Mouse (Mus musculus): ENCODE measurements at regions not wholly inside any gene's neighbourhood (a gene's known extent, or its start where the extent isn't known, plus 50 kb on each side); places are given as distances from the start of the nearest gene placed in this dataset.

DNA sequence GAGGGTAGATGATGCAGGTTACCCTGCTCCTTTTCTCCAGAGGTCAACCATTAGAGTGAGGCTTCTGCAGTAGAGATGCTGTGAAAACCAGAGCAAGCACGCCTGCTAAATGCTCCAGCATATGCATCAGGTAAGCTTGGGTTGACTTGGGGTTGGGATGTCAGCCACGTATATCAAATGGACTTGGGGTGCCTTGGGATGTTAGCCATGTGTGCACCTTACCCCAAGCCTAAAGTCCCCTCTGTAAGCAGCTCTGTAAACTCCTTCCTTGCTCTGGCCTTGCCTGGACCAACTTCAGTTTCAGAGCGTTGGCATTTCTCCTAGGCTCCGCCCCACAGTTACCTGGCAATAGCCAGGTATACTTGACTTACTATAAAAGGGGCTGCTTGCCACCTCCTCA is 155.3 kb upstream of the Tmtc1 start:
- H3K27ac ChIP-seq: no peak overlapping the region
- H3K4me1 ChIP-seq: peaks cover 10% of the 10 kb centered on the region
- WGBS: 74% methylated on average over 4 of the region's 4 CpGs
- no peak for ATAC-seq (ENCODE audit: insufficient number of reproducible peaks, insufficient read depth, low FRiP score, low TSS enrichment, low read depth)
- H3K36me3 ChIP-seq: no peaks in the 10 kb centered on the region
- no peaks in the 10 kb centered on the region for H3K27me3 ChIP-seq
- H3K4me2 ChIP-seq: no peak overlapping the region
- H3K9ac ChIP-seq: no peak overlapping the region
- no peak overlapping the region for H3K4me3 ChIP-seq
- H3K9me3 ChIP-seq: no peaks in the 10 kb centered on the region

DNA sequence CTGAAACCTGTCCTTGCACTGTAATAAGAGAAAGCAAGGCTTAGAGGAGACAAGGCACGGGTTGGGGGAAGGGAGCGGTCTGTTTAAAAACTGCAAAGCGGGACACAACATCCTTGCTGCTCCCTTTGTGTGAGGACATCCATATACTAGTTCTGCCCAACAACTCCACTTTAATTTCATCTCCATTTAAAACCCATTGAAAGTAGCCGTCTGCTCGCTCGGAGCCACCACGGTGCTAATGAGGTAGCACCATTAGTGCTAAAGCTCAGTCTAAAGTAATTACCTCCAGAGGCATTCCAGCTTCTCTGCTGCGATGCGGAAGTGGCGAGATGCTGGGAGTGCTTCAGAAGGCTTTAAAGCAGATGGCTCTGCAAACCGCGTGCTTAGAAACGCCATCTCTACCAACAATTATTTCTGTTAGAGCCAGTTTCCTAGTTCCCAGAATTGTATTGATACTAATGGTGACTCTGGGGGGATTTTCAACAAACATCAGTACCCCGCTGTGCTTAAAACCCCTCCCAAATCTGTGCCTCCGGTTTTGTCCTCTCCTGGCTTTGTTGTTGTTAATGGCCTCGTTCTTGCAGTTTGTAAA is 154.7 kb upstream of the Tmtc1 start:
- Histone ChIP-seq H3K9ac (peak overlapping the region; percentile 55), H3K36me3 (no peaks in the 10 kb centered on the region), H3K4me1 (peaks cover 10% of the 10 kb centered on the region), H3K4me3 (peak overlapping the region; percentile 25), H3K27ac (no peak overlapping the region), H3K4me2 (peak overlapping the region; percentile 59), H3K9me3 (no peaks in the 10 kb centered on the region), H3K27me3 (no peaks in the 10 kb centered on the region)
- 3% methylated on average over 16 of the region's 16 CpGs for WGBS
- ATAC-seq (ENCODE audit: insufficient number of reproducible peaks, insufficient read depth, low FRiP score, low TSS enrichment, low read depth): no peak

DNA sequence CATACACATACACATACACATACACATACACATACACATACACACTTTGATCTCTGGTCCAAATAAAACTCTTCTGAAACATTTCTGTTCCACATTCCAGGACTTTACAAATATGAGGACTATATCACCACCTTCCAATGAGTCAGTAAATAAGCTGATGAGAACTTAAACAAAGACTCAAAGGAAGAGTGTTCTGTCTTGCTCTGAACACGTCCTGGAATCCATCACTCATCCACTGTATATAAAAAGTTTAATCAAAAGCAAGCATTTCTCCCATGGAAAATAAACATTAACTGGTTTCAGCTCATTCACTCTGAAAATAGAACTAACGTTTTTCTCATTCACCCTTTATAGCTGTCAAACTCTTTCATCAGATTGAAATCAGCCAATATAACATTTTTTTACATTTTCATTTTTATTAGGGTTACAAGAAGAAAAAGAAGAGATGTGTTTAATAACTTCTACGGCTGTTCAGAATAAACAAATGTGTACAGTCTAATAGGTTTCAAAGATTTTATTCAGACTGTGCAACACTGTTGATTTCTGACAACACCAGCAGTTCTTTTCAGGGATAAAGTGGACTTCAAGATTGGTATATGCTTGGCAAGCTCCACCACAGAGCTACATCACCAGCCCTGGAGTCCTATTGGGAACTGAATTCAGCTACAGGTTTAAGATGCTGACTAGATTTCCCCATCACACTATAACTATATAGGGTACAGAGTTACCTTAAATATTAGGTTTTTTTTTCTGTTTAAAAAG is 151.0 kb upstream of the Tmtc1 start:
- Histone ChIP-seq H3K4me2 (no peak overlapping the region), H3K36me3 (no peaks in the 10 kb centered on the region), H3K4me3 (no peak overlapping the region), H3K4me1 (peaks cover 10% of the 10 kb centered on the region), H3K27me3 (no peaks in the 10 kb centered on the region), H3K9ac (no peak overlapping the region), H3K9me3 (no peaks in the 10 kb centered on the region), H3K27ac (no peak overlapping the region)
- ATAC-seq (ENCODE audit: insufficient number of reproducible peaks, insufficient read depth, low FRiP score, low TSS enrichment, low read depth): no peak
- 52% methylated on average over 3 of the region's 3 CpGs for WGBS

DNA sequence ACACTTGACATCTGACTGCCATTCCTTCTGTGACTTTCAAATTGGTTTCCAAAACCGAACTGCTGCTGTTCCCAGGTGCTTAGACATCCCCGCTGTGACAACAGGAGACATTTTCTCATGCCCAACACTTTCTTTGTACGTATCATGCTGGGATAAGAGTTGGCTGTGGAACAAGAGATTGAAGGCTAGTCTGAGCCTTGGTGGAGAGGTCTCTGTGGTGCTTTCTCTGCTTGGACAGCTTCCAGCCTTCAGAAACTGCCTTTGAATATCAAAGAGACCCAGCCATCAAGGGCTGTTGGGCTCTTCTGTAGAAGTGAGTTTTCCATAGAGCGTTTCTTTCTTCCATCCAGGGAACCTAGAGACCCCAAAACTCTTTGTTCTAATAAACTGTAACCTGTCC is 144.8 kb upstream of the Tmtc1 start:
- WGBS: 85% methylated on average over 4 of the region's 4 CpGs
- no peaks in the 10 kb centered on the region for H3K4me1 ChIP-seq

DNA sequence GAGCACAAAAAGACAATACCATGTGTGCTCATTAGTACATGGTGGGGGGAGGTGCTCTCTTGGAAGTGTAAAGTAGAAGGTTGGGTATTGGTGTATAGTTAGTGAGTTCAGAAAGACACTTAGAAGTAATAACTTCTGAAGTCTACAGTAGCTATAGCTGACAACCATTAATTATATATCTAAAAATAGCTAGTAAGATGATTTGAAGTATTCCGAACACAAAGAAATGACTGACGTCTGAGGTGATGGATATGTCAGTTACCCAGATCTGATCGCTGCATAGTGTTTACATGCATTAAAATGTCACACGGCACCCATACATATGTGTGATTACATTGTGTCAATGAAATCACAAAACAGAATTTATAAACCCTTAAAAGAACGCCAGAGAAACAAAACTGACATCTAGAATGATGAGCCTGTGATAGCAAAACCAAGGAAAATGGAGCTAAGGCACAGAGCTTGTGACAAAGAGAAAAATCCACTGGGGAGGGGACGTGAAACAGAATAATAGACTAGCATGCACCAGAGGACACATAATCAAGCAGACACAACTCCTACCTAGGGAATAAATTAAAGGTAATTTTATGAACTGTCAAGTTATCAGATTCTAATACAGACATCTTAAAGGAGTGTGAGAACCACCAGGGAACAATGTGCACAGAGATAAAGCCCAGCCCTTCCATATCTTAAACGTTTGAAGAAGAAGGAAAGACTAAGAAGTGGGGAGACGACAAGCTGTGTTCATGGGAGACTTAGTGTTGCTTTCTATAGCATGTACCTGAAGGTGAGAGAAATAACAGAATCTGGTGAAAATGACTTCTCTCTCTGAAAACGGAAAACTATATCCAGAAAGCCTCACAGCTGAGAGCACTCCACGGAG is 142.5 kb upstream of the Tmtc1 start:
- Histone ChIP-seq H3K4me1 (no peaks in the 10 kb centered on the region), H3K4me2 (no peak overlapping the region), H3K36me3 (no peaks in the 10 kb centered on the region), H3K27me3 (no peaks in the 10 kb centered on the region), H3K4me3 (no peak overlapping the region), H3K27ac (no peak overlapping the region), H3K9me3 (no peaks in the 10 kb centered on the region), H3K9ac (no peak overlapping the region)
- WGBS: 74% methylated on average over 10 of the region's 10 CpGs
- ATAC-seq (ENCODE audit: insufficient number of reproducible peaks, insufficient read depth, low FRiP score, low TSS enrichment, low read depth): no peak

More for the DNA sequence above, 144.8 kb upstream of the Tmtc1 start:
- Histone ChIP-seq H3K27ac (no peak overlapping the region), H3K4me3 (no peak overlapping the region), H3K9ac (no peak overlapping the region), H3K27me3 (no peaks in the 10 kb centered on the region), H3K9me3 (no peaks in the 10 kb centered on the region), H3K36me3 (no peaks in the 10 kb centered on the region), H3K4me2 (no peak overlapping the region)
- ATAC-seq (ENCODE audit: insufficient number of reproducible peaks, insufficient read depth, low FRiP score, low TSS enrichment, low read depth): no peak

DNA sequence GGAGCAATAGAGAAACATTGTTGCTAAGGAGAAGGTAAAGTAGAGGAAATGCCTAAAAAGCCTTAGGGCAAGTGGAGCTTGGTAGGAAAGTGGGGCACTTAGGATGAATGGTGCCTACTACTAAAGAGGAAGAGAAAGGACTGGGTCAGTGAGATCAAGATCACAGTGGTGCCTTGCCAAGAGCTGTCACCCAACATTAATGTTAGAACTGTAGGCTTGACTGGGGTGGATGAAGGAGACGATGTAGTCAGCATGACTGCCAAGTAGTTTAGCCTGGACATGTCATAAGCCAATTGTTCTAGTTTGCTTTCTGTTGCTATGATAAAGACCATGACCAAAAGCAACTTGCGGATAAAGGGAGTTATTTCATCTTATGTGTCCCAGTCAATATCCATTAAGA is 139.9 kb upstream of the Tmtc1 start:
- ATAC-seq (ENCODE audit: insufficient number of reproducible peaks, insufficient read depth, low FRiP score, low TSS enrichment, low read depth): no peak

DNA sequence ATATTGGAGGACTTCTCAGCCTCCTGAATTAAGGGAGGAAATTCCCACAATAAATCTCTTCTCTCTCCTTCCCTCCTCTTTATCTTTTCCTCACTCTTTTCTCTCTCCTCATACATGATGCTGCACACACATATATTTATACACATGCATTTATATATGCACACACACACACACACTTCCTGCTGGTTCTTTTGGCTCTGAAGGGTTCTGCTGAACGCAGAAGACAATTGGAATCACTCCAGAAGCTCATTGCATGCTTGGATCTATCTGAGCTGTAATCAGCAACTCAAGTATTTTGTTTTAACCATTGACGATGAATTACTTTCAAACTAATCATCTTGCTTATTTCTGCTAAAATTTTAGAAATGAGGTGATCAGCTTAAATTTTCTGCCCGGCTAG is 134.1 kb upstream of the Tmtc1 start:
- WGBS: 59% methylated on average over 3 of the region's 3 CpGs
- Histone ChIP-seq H3K27ac (no peak overlapping the region), H3K9me3 (no peaks in the 10 kb centered on the region), H3K4me3 (no peak overlapping the region), H3K4me1 (0 out of 2 replicates have a peak, but pooled peaks cover 2% of the 10 kb centered on the region), H3K36me3 (no peaks in the 10 kb centered on the region), H3K27me3 (no peaks in the 10 kb centered on the region), H3K9ac (no peak overlapping the region), H3K4me2 (no peak overlapping the region)
- no peak for ATAC-seq (ENCODE audit: insufficient number of reproducible peaks, insufficient read depth, low FRiP score, low TSS enrichment, low read depth)

More for the DNA sequence above, 139.9 kb upstream of the Tmtc1 start:
- H3K4me1 ChIP-seq: no peaks in the 10 kb centered on the region
- H3K4me3 ChIP-seq: no peak overlapping the region
- 70% methylated on average over 2 of the region's 2 CpGs for WGBS
- H3K27ac ChIP-seq: no peak overlapping the region
- no peaks in the 10 kb centered on the region for H3K36me3 ChIP-seq
- H3K9ac ChIP-seq: no peak overlapping the region
- H3K9me3 ChIP-seq: no peaks in the 10 kb centered on the region
- H3K4me2 ChIP-seq: no peak overlapping the region
- no peaks in the 10 kb centered on the region for H3K27me3 ChIP-seq

DNA sequence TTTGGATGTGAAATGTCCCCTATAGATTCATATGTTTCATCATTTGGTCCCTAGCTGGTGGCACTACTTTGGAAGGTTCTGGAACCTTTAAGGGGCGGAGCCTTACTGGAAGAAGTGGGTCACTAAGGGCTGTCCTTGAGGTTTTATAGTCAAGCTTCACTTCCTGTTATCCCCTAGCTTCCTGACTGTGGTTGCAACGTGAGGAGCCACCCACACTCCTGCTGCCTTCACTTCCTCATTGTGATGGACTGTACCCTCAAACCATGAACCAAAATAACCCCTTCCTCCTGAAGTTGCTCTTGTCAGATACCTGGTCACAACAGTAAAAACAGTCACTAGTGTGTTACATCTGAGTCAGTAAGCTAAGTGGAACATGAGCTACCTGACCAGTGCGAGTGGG is 133.5 kb upstream of the Tmtc1 start:
- 76% methylated on average over 3 of the region's 3 CpGs for WGBS
- Histone ChIP-seq H3K4me3 (no peak overlapping the region), H3K27me3 (no peaks in the 10 kb centered on the region), H3K4me2 (no peak overlapping the region), H3K4me1 (0 out of 2 replicates have a peak, but pooled peaks cover 2% of the 10 kb centered on the region), H3K9ac (no peak overlapping the region), H3K27ac (no peak overlapping the region), H3K36me3 (no peaks in the 10 kb centered on the region), H3K9me3 (no peaks in the 10 kb centered on the region)
- ATAC-seq (ENCODE audit: insufficient number of reproducible peaks, insufficient read depth, low FRiP score, low TSS enrichment, low read depth): no peak

DNA sequence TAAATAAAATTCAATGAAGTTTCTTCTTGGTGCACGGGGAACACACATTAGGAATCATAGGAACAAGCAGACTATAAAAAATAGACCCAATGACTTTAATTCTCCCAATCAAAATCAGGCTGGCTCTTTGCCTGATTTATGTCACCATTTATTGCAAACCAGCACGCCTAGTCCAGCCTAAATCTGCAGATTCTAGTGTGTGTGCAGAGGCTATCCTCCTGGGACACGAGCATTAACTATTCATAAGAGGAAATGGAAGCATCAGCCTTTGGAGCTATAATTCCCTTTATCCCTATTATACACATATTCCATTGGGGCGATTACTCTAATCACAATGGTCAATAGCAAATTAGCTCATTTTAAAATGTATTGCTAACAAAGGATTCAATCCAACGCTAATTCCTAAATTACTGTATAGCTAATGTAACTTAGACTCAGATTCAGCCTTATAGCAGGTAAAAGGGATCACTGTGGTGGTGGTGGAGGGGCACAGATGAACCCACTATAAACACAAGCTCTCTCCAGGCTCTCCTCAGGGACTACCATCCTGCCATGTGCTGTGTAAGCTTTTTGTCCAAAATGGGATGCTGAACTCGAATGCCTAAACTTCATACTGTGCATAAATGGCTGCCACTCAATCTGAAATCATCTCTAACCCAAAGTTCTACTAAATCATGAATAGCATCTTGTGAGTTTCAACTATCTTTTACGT is 130.7 kb upstream of the Tmtc1 start:
- Histone ChIP-seq H3K9me3 (no peaks in the 10 kb centered on the region), H3K4me1 (0 out of 2 replicates have a peak, but pooled peaks cover 2% of the 10 kb centered on the region), H3K9ac (no peak overlapping the region), H3K27me3 (no peaks in the 10 kb centered on the region), H3K36me3 (no peaks in the 10 kb centered on the region), H3K4me2 (no peak overlapping the region), H3K27ac (no peak overlapping the region), H3K4me3 (no peak overlapping the region)
- 82% methylated on average over 7 of the region's 7 CpGs for WGBS
- no peak for ATAC-seq (ENCODE audit: insufficient number of reproducible peaks, insufficient read depth, low FRiP score, low TSS enrichment, low read depth)

DNA sequence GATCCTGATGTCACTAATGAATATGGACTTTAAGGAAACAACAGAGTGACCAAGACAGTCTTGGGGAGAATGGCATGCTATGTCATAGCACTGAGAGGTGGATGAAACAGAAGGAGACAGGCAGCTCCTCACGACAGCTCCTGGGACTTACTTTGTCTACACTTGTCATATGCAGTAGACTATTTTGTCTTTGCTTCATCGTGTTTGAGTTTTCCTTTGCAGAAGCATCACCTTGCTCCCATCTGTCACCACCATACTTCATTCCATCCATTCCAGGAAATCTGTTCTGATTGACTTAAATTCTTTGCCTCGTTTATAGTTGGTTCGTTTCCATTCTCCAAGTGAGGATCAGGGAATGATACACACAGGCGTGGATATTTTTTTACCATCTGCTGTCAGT is 128.0 kb upstream of the Tmtc1 start:
- Histone ChIP-seq H3K36me3 (no peaks in the 10 kb centered on the region), H3K4me1 (no peaks in the 10 kb centered on the region), H3K27me3 (no peaks in the 10 kb centered on the region), H3K4me3 (no peak overlapping the region), H3K4me2 (no peak overlapping the region), H3K27ac (no peak overlapping the region), H3K9ac (no peak overlapping the region), H3K9me3 (no peaks in the 10 kb centered on the region)
- ATAC-seq (ENCODE audit: insufficient number of reproducible peaks, insufficient read depth, low FRiP score, low TSS enrichment, low read depth): no peak
- 82% methylated on average over 5 of the region's 5 CpGs for WGBS

DNA sequence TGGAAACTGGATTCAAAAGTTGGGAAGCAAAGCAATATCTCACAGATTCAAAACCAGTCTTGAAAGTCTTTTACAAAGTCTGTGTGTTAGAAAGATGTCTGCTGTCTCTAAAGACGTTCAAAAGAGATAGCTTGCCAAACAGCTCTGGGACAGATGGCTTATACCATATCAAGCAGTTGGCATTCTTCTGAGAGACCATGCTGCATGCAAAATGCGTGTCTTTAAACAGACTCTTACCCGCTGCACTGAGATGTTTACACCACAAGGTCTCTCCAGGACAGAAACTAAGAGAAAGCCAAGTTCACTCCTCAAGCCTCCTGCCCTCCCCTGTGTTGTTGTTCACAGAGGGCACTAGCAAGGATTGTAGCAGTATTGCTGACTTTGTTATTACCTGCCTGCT is 127.5 kb upstream of the Tmtc1 start:
- Histone ChIP-seq H3K4me2 (no peak overlapping the region), H3K27me3 (no peaks in the 10 kb centered on the region), H3K4me1 (no peaks in the 10 kb centered on the region), H3K36me3 (no peaks in the 10 kb centered on the region), H3K9ac (no peak overlapping the region), H3K9me3 (no peaks in the 10 kb centered on the region), H3K27ac (no peak overlapping the region), H3K4me3 (no peak overlapping the region)
- ATAC-seq (ENCODE audit: insufficient number of reproducible peaks, insufficient read depth, low FRiP score, low TSS enrichment, low read depth): no peak
- WGBS: 77% methylated on average over 3 of the region's 3 CpGs

All from embryonic facial prominence, embryonic 13.5 days (tissue).